ENCODE assay signal across 11 mouse cellular contexts in the genomic region with DNA sequence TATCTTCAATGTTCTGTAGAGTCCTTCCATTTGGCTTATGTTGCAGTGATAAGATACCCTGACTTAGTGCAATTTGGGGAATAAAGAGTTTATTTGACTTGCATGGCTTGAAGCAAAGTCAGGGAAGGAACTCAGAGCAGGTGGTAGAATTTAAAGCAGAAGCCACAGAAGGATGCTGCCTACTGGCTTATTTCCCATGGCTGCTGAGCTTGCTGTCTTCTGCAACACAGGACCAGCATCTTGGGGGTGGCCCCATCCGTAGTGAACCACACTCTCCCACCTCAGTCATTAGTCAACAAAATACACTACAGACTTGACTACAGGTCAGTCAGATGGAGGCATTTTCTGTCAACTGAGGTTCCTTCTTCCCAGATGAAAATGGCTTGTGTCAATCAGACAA.
DNase-seq lines count a peak whose midpoint lies in the region.
"Had no signal": no experiment of that assay in that cellular context is flagged by ENCODE, and none has a peak within 500 bp of the region (broad histone marks: within the 10 kb centered on the region; RNA-seq: fewer than 3 reads in every experiment).

No protein-coding gene starts in this region.

- intact Hi-C loops in left cerebral cortex, postnatal 4 days (cut with DNase I): no loop called here

- peak; percentile 48 to 61 for DNase-seq in cerebellum, postnatal 14 days
- no peak for DNase-seq in cerebellum, postnatal 4 days (ENCODE audit: low spot score in 2 of 2)
- DNase-seq in cerebellum, postnatal 36 days: peak; percentile 9 to 11
- DNase-seq in cerebellum, adult 8-10 months: no peak
- DNase-seq in left cerebral cortex, postnatal 4 days: peak; percentile 56
- no peak for DNase-seq in left cerebral cortex, adult 18-20 months (ENCODE audit: low spot score in 2 of 2)
- DNase-seq: adrenal gland, adult 2 months; adrenal gland, postnatal 10 days; adrenal gland, postnatal 25 days; cerebellum, adult 11 months; embryo, embryonic 11 days had no signal

Comparison
In these comparisons a context has a peak if more than half of its experiments do, and no peak if none do; other contexts are left out.
1. DNase-seq: peak in cerebellum, postnatal 14 days (2 of 2), cerebellum, postnatal 36 days (2 of 2) and left cerebral cortex, postnatal 4 days (single experiment); none in cerebellum, postnatal 4 days (0 of 2), cerebellum, adult 8-10 months (single experiment) and left cerebral cortex, adult 18-20 months (0 of 2).